In the genomic region with DNA sequence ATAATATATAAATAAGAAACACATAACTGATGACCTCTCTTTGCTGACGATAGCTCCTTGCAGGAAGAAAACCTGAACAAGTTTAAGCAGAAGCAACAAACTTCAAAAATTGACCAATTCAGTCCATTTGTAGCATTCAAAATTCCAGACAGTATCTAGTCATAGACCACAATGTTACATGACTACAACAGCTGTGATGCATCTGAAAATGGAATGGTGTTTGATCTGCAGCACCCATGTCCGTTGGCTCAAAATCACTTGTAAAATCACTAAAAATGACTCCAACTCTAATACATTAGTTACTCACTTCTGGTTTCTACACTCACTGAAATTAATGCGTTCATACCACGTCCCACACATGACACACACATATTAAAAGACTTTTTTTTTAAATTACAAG, we compare ENCODE assay signal across 35 mouse cellular contexts.
"Had no signal": no experiment of that assay in that cellular context is flagged by ENCODE, and none has a peak within 500 bp of the region (broad histone marks: within the 10 kb centered on the region; RNA-seq: fewer than 3 reads in every experiment).

No protein-coding gene starts in this region.

- ATAC-seq: hindbrain, postnatal 0 days; inflammation-experienced regulatory T-cells, adult 6 months; intestine, embryonic 15.5 days; intestine, embryonic 16.5 days; intestine, postnatal 0 days had no signal

- H3K4me2 ChIP-seq: heart, embryonic 11.5 days; heart, embryonic 12.5 days; heart, embryonic 13.5 days; heart, embryonic 15.5 days; hindbrain, embryonic 12.5 days; hindbrain, embryonic 13.5 days; hindbrain, embryonic 14.5 days; hindbrain, embryonic 15.5 days; intestine, embryonic 15.5 days; kidney, embryonic 15.5 days had no signal

- H3K4me1 ChIP-seq: heart, embryonic 10.5 days; heart, embryonic 12.5 days; heart, embryonic 13.5 days; heart, embryonic 15.5 days; hindbrain, embryonic 10.5 days; hindbrain, embryonic 12.5 days; hindbrain, embryonic 13.5 days; hindbrain, embryonic 15.5 days; intestine, embryonic 15.5 days; kidney, embryonic 15.5 days had no signal

- H3K27me3 ChIP-seq: heart, embryonic 12.5 days; heart, embryonic 13.5 days; heart, embryonic 15.5 days; hindbrain, embryonic 12.5 days; hindbrain, embryonic 13.5 days; hindbrain, embryonic 15.5 days; intestine, embryonic 15.5 days; kidney, embryonic 15.5 days had no signal

- H3K4me3 ChIP-seq: heart, embryonic 10.5 days; heart, embryonic 12.5 days; heart, embryonic 13.5 days; heart, embryonic 15.5 days; hindbrain, embryonic 10.5 days; hindbrain, embryonic 12.5 days; hindbrain, embryonic 13.5 days; hindbrain, embryonic 15.5 days; intestine, embryonic 15.5 days; kidney, embryonic 15.5 days; layer of hippocampus, adult 2 months; left cerebral cortex, adult 2 months had no signal

- H3K27ac ChIP-seq: heart, embryonic 10.5 days; heart, embryonic 13.5 days; heart, embryonic 15.5 days; hindbrain, embryonic 10.5 days; hindbrain, embryonic 12.5 days; hindbrain, embryonic 13.5 days; hindbrain, embryonic 14.5 days; hindbrain, embryonic 15.5 days; hindbrain, postnatal 0 days; intestine, embryonic 15.5 days; kidney, embryonic 15.5 days; kidney, postnatal 0 days; layer of hippocampus, adult 2 months; left cerebral cortex, adult 2 months had no signal

- DNase-seq: heart, postnatal 10 days; heart, postnatal 14 days; heart, postnatal 36 days; heart, postnatal 4 days; kidney, adult 11 months; kidney, adult 18-20 months; kidney, adult 2 months; kidney, adult 8-10 months; kidney, adult 9 months; kidney, postnatal 10 days; kidney, postnatal 14 days; kidney, postnatal 25 days; kidney, postnatal 36 days; kidney, postnatal 4 days; layer of hippocampus, adult 9-11 months; layer of hippocampus, postnatal 36 days had no signal

- H3K9ac ChIP-seq: heart, embryonic 12.5 days; heart, embryonic 13.5 days; heart, embryonic 15.5 days; hindbrain, embryonic 12.5 days; hindbrain, embryonic 13.5 days; hindbrain, embryonic 14.5 days; hindbrain, embryonic 15.5 days; intestine, embryonic 15.5 days; kidney, embryonic 15.5 days had no signal

- H3K9me3 ChIP-seq: heart, embryonic 10.5 days; heart, embryonic 12.5 days; heart, embryonic 13.5 days; heart, embryonic 15.5 days; hindbrain, embryonic 10.5 days; hindbrain, embryonic 12.5 days; hindbrain, embryonic 13.5 days; hindbrain, embryonic 15.5 days; intestine, embryonic 15.5 days; kidney, embryonic 15.5 days had no signal

- H3K36me3 ChIP-seq: heart, embryonic 10.5 days; heart, embryonic 12.5 days; heart, embryonic 13.5 days; heart, embryonic 15.5 days; hindbrain, embryonic 10.5 days; hindbrain, embryonic 12.5 days; hindbrain, embryonic 13.5 days; hindbrain, embryonic 15.5 days; intestine, embryonic 15.5 days; kidney, embryonic 15.5 days had no signal
